Mouse (Mus musculus) gastrocnemius, postnatal 36 days (tissue): ENCODE measurements around the gene Slc39a11. TPM values are rescaled to one million over a fixed set of nuclear protein-coding genes. Genes with fewer than 3 reads are reported as not detected.

Experiments used
- DNase-seq, 2 experiments: peaks; one replicate each; pipeline ENCODE4 v3.0.0; 2022
- intact Hi-C: fragments of 180-260 bp; cut with DNase I; formaldehyde crosslinking; loops from one replicate; pipeline ENCODE4 v1.15.1; 2025
- total RNA-seq, 2 experiments: library from RNA; stranded (reverse); gene quantifications; 2 replicates each; pipeline ENCODE4 v1.2.3; 2021

The Slc39a11 gene
- total RNA-seq, 2 experiments from 2014 or later = 2.4 to 2.8 TPM

DNA sequence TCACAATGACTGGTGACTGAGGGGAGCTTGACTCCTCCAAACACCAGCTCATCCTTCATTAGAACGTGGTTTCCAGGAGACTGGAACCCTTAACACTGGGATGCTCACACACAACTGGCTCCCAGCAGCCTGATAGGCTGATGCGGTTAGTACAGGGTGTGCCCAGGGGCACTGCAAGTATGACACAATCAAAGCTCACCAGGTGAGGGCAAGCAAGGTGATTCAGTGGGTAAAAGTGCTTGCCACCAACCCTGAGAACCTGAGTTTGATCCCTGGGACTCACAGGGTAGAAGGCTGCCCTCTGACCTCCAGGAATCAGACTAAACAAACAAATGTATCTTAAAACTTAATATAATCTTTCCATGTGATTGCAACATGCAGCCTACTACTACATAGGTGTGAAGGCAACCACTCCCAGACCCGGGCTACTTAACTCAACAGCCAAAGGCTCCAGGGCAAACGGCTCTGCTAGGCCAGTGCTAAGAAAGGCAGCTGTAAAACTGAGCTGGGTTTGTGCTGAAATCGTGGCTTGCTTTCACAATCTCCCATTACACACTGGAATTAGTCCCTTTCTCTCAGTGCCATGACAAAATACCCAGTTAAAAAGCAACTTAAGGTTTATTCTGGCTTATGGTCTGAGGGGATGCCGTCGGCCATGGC lies 95.0 kb downstream of the Slc39a11 start:
- intact Hi-C loops = no loop called here
- no peak for DNase-seq

DNA sequence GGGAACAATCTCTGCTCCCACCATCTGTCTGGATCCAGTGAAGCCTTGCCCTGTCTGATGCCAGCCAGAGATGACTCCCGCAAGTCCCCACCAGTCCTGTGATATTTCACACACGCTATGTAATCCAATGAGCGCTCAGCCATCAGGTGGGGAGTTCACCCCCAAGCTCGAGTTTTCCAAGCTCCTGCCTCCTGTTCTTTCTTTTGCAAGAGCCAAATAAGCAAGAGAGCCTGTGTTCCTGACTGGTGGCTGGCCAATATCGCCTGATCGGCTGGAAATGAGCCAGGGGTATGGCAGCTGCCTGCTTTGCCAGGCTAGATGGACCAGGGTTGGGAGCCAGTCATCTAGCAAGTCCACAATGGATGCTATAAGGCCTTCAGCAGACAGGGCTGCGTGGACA lies 95.7 kb downstream of the Slc39a11 start:
- DNase-seq = no peak
- intact Hi-C loops = no loop called here

DNA sequence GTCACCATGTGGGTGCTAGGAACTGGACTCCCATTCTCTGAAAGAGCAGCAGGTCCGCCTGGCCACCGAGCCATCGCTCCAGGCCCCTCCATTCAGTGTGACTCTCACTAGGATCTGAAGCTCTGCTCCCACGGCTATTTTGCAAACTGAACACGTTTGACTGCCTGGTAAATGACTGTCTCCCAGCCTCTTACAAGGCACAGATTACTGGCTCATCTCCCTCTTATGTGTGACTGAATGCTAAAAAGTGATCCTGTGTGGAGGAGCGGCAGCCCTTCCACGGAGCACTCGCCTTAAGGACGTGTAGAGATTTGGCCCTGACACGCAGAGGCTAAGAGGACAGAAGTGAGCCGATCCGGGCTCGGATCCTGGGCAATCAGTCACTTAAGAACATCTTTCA lies 96.3 kb downstream of the Slc39a11 start:
- DNase-seq = no peak
- intact Hi-C loops = no loop called here

DNA sequence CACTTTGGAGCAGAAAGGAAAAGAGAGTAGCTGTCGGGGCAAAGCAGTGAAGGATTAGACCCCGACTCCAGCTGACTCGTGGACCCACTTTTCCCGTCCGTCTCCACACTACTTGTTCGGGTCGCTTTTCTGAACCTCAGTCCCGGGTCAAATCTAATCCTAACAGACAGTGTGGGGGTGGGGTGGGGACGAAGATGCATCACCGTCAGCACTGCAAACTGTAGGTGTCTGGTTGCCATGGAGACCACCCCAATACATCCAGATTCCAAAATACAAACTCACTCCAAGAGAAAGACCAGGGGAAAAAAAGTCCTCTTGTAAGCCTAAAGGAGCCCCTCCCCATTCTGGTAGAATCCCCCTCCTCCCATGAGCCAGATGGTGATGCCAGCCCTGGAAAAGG lies 97.3 kb downstream of the Slc39a11 start:
- intact Hi-C loops = no loop called here
- DNase-seq = no peak

DNA sequence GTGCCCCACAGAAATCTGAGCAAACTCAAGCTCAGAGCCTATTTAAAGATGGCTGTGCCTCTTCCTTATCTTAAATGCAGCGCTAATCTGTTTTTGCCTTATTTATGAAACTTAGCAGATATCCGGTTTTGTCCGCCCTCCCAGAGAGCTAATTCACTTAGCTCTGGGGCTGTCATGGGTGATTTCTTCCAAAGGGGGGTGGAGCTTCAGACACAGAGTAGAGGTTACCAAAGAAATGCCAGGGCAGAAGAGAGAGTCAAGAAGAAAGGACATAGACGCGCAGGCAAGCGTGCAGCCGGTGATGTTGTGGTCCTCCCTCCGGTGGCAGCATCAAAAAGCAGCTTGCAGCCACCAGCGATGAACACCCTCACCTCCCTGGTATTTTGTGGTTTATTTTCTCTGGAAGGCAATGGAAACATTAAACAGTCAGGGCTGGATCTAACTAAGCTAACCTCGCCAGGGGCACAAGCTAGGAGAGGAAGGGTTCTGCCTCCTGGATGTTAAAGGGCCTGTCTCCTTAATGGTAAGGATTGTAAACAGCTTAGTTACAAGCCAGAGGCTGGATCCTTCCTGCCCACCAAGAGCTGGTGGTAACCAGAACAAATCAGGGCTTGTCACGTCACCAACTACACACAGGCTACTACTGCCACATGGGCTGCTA lies 103.5 kb downstream of the Slc39a11 start:
- intact Hi-C loops = no loop called here
- DNase-seq = no peak

DNA sequence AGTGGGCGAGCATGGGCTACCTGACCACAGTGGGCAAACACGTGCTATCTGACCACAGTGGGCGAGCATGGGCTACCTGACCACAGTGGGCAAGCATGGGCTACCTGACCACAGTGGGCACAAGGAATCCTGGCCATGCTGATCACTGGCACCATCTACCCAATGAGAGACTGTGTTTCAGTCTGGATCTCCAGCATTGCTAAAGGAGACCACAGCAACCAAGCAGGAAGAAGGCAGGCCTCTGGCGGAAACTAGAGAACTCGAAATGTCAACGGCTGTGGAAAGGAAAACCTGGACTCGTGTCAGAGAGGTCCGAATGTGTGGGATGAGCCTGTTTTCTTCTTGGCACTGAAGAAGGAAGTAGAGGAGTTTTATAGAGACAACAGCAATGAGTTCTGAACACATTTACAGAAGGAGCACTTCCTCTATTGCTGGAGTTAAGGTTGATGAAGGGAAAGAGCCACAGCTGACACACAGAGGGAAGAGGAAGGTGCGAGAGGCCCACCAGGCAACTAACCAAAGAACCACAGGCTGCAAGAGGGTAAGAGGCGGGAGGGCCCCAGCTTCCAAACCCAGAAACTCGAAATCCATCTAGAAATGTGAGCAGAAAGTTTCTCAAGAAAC lies 105.8 kb downstream of the Slc39a11 start:
- intact Hi-C loops = no loop called here
- no peak for DNase-seq

DNA sequence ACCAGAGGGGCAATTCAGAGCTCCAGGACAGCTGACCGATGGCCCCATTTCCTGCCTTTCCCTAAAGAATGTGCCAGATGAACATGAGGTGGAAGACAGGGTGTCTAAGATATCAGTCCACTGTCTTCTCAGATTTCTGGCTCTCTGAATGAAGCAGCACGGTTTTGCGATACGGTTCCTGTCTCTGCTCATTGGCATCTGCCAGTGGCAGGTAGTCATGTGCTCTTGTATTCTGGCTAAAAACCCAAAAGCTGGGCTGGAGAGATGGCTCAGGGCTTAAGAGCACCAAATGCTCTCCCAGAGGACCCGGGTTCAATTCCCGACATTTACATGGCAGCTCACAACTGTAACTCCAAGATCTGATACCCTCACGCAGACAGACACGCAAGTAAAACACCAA lies 108.8 kb downstream of the Slc39a11 start:
- intact Hi-C loops = no loop called here

DNA sequence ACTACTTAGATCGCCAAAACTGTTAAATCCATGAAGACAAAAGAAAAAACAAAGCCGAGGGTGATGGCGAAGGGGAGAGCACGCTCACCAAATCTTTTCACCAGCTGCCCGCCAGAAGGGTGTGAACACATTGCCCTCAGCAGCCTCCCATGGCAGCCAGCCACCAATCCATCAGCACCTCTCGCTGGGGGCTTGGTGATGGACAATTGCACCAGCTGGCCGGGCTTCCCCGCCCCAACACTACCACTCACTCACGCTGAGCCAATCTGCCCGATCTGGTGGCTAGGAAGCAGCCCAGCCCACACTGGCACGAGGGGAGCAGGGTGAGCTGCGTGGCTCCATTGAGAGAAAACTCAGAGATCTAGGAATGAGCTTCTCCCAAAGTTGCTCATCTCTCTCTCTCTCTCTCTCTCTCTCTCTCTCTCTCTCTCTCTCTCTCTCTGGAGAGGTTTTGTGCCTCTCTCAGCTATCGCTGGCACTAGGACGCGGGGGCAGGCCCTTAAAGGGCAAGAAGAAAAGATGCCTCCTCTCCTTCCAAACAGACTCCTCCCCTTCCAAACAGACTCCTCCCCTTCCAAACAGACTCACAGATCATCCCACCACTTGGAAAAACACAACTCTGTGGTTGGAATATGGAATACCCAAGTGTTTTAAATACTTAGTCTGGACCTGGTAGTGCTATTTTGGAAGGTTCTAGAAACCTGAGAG lies 110.2 kb downstream of the Slc39a11 start:
- intact Hi-C loops = no loop called here
- DNase-seq = peak in 1 of 2 experiments; percentile 16

More for the DNA sequence above, 108.8 kb downstream of the Slc39a11 start:
- DNase-seq = no peak

DNA sequence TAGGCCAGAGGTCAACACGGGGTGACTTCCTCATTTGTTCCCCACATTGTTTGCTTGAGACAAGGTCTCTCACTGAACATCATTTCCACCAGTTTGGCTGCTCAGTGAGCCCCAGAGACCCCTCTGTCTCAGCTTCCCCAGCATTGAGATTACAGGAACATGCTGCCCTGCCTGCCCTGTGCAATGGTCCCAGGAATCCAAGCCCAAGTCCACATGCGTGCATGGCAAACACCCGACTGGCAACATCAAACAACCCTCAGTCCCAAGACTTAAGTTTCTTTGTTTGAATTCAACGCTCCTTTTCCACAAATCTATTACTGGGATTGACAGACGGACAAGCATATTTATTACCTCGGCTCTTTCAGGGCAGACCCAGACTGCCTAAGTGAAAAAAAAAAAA lies 110.8 kb downstream of the Slc39a11 start:
- intact Hi-C loops = no loop called here
- no peak for DNase-seq

DNA sequence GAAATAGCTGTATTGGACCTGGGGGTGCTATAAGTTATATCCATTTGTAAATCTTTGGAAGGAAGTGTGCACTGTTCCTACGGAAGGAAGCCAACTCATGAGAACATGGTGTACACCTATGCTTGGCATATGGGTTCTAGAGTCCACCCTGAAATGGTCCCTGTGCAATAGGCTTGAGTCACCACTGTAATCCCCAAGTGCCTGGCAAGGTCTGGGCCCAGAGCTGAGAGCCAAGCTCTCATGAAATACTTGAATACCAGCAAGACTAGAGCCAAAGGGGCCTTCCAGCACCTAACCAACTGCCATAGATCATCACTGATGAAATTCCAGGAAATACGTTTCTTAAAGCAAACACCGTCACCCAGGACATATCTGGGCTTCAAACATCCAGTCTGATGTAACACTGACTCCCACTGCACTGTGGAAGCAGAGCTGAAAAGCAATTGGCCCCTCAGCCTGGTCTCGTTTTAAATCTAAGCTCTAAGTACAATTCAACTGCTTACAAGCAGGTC lies 111.4 kb downstream of the Slc39a11 start:
- intact Hi-C loops = no loop called here

DNA sequence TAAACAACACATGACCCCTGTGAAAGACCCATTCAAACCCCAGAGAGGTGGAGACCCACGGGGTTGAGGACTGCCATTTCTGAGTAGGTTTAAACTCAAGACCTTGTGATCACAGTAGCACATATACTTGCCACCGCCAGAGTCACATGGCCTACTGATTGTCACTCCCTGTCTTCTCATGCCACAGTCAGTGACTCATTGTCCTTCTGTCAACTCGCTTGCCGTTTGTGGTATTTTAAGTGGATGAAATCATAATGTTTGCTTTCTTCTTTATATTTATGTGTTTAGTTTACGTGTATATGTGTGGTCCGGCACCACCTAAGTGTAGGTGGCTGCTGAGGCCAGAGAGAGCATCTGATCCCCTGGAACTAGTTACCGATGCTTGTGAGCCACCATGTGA lies 112.2 kb downstream of the Slc39a11 start:
- intact Hi-C loops = no loop called here
- DNase-seq = no peak

More for the DNA sequence above, 111.4 kb downstream of the Slc39a11 start:
- no peak for DNase-seq

DNA sequence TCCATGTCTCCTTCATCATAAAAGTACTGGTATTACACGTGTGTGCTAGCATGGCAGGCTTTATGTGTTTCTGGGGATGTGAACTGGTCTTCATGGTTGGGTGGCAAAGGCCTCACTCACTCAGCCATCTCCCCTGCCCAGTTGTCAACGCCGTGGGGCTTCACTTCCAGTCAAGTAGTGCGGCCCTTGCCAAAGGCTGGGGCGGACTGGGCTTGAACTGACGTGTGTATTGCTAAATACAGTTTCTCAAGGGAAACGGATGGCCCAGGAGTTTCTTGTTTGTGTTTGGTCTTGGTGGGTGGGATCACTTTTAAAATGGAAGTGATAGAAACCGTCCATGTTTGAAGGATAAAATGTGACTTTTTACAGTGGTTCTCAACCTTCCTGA lies 112.7 kb downstream of the Slc39a11 start:
- no peak for DNase-seq
- intact Hi-C loops = no loop called here

DNA sequence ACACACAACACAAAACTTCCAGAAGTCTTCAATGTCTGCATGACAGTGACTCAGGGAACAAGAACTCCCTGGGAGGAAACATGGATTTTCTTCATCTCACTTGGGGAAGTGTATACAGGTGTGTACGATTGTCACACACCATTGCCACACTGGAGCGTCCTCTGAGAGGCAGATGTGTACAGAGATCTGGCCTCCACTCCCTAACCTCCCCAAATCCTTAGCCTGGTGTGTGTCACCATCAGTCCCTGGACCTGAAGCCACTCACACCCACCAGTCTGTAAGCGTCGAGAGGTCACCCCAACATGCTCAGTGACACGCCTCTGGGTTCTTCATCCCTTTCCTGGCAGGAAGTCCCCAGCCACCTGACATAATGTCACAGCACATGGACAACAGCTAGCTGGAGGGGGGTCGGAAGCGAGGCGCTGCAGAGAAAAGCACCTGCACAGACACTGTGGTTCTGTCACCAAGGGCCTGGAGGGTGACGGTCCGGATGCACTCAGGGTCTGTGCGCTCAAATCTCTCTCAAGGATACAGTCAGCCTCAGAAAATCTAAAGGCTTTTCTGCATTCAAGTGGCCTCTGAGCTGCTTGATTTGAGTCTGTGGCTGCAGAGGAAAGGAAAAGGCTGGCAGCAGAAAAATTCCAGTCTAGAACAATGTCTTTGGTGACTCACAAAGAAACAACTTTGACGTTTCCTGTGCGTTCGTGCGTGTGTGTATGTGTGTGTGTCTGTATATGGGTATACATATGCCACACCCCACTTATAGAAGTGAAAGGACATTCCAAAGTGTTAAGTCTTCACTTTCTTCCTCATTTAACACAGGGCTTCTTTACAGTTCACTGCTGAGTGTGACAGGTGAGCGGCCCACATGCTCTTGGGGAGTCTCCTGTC lies 113.3 kb downstream of the Slc39a11 start:
- no peak for DNase-seq
- intact Hi-C loops = no loop called here

DNA sequence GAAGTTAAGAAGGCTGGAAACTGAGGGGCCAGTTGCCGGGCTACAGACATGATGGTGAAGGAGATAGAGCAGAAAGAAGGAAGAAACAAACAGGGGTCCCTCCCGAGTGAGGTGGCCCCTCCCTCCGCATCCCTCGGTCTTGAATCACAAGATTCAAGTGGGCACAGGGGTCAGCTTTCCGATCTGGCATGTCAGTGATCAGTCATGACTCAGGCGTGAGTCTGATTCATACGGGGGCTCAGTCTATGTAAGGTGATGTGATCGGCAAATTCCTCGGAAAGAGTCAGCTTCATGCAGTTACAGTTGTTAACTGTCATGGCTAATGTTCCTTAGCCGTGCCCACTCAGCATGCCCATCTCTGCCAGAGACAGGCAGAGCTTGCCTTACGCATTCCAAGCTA lies 115.5 kb downstream of the Slc39a11 start:
- intact Hi-C loops = no loop called here
- no peak for DNase-seq

DNA sequence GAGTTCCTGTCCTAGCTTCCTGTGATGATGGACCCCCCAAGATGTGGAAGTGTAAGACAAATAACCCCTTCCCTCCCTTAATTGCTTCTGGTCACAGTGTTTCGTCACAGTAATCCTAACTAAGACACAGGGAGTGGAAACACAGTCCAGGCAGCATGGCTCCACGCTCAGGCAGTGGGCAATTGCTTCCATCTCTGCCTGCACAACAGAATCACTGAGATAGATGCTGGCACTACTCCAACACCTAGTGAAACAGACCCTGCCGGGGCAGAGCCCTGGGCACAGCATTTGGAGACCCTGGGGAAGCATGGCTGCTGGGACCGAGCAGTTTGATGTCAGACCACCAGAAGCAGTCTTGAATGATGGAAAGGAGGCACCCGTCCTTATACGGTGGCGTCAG lies 115.9 kb downstream of the Slc39a11 start:
- DNase-seq = no peak
- intact Hi-C loops = no loop called here

DNA sequence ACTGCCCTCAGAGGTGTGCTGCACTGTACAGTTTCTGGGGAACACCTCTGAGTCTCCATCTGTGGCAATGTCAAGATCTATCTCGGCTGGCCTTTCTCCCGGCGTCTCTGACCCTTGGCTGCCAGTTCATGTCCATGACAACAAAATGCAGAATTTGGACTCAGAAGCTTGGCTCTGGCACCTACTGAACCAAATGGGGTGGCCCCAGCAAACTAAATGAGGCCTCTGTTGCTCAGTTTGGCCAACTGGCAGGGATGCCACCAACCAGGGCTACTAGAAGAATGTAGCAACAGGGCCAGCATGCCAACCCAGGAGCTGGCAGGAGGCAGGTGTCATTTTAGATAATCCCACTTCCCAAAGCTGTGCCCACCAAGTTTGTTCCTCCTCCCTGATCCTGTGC lies 121.5 kb downstream of the Slc39a11 start:
- intact Hi-C loops = no loop called here
- DNase-seq = no peak

DNA sequence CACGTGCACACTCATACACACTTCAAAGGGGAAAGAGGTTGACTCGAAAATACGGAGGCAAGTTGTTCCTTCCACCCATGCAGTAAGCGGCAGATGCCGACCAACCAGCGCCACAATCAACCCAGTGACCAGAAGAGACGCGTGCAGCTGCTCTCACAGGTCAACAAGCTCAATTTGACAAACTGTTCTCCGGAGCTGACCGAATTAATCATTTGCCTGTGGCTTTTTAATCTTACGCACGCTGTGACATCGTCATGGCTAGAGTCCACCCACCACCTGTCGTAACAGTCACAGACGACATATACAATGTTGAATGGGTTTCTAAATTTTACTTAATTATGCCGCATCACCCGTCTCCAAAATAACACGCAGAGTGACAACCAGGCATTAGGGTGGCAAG lies 124.1 kb downstream of the Slc39a11 start:
- no peak for DNase-seq
- intact Hi-C loops = no loop called here

DNA sequence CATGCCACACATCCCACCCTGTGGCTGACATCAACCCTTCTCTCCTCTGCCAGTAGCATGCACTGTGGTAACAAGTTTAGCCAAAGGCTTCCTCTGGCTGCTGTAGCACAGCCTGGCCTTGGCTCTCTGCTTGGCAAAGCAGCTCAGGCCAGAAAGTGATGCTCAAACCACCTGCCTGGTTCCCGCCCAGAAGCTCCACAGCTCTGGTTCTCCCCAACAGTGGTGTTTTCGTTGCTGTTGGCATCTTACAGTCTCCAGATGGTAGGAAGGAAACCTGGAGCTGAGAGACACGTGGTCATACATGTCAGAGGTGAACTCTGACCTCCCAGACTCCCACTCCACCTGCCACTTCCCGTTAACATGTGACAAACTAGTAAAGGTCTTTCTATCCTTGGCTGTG lies 127.2 kb downstream of the Slc39a11 start:
- DNase-seq = no peak
- intact Hi-C loops = no loop called here

DNA sequence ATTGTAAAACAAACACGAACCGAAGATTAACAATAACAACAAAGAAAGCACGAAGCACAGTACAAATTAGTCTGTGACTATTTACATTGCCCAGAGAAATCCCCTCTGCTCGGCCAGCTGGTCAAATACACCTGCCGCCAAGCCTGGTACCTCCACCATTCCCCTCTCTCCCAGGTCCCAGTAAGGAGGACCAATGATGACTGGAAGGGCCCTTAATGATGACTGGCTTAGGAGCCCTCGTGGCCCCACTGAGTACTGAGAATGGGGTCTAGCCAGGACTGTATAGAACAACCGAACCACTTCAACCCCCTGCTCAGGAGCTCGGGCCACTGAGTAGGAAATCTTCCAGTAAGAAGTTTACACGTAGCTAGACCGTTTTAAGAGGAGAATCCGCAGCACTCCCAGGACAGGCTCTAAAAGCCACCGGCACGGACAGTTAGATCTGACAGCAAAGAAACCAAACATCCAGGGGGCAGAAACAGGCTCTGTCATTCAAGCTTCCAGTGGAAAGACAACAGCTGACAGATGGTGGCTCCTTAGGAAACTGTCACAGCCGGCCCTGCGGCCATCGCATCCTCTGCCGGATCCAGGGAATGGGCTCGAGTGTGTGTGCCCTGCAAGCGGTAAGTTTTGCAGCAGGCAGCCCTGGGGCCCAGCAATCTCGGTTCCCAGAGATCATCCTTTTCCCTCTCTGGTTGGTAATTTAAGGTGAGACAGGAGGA lies 128.2 kb downstream of the Slc39a11 start:
- DNase-seq = no peak
- intact Hi-C loops = no loop called here
